Mouse (Mus musculus) E14TG2a.4 (cell line): ENCODE data around the gene Mrpl2.

Experiments used
- H3K27me3 ChIP-seq: 2 replicates; pipeline ENCODE4 v1.6.1; 2014; ENCODE audit warnings: low read length, control low read depth; ENCODE audit not compliant: insufficient read depth
- H3K36me3 ChIP-seq: 2 replicates; pipeline ENCODE4 v1.6.1; 2014; ENCODE audit warnings: low read length, control low read depth; ENCODE audit not compliant: insufficient read depth
- H3K4me1 ChIP-seq: replicated peaks from 2 replicates; pipeline ENCODE4 v1.6.1; 2014; ENCODE audit warnings: low read depth, low read length, control low read depth
- H3K4me3 ChIP-seq: replicated peaks from 2 replicates; pipeline ENCODE4 v1.5.1; 2014; ENCODE audit warnings: mild to moderate bottlenecking, low read length
- H3K9me3 ChIP-seq: 2 replicates; pipeline ENCODE4 v1.6.1; 2014; ENCODE audit warnings: low read length, control low read depth
- CTCF ChIP-seq: conservative IDR thresholded peaks from 2 replicates; pipeline ENCODE4 v1.5.1; 2014; ENCODE audit warnings: low read length
- NANOG ChIP-seq: IDR thresholded peaks from 2 replicates; pipeline ENCODE4 v1.6.1; 2014; ENCODE audit warnings: borderline replicate concordance, low read length, mixed read lengths
- POU5F1 ChIP-seq: IDR thresholded peaks from 2 replicates; pipeline ENCODE4 v1.6.1; 2014; ENCODE audit warnings: low read length, borderline replicate concordance

The Mrpl2 gene

DNA sequence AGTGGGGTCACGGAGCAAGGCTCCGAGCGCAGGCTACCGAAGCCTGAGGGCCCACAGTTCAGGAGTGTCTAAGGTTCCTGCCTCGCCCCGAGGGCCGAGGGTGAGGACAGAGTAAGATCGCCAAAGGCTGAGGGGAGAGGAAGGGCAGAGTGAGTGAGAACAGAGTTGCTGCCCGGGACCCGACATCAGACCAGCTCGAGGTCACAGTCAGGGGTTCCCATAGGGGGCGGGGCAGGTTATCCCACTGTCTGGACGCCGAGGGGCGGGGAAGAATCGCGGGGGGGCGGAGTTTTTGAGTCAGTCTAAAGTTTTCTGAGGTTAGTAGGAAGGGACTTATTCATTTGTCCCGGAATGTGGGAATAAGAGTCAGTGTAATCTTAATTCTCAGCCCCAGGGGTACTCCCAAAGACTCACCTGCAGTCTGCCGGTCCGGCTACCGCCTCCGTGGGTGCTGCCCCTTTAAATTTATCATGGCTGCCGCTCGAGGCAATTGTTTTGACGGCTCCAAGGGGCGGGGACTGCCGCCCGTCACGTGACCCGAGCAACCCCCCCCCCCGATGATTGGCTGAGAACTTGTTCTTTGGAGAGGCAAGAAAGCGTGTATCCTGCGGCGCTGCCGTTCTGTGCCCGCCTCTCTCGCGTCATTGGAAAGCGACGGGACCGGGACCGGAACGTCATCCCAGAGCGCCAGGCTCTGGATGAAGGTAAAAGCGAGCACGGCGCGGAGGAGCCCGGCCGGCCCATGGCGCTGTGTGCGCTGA is at the start of gene Mrpl2, which contains the start of gene Klc4:
Mrpl2 (plus strand) TSS at position 669 of the 761 bp plus-strand sequence.
Klc4 (minus strand) TSS at position 462 of the 761 bp plus-strand sequence.
- peak within 1 kb of the TSS; percentile 98 for H3K4me3 ChIP-seq
- H3K27me3 ChIP-seq: no peaks in the 10 kb centered on the region
- H3K9me3 ChIP-seq: no peaks in the 10 kb centered on the region
- TF ChIP-seq CTCF (no peak), NANOG (no peak), POU5F1 (no peak)
- H3K36me3 ChIP-seq: peaks cover 37% of the 10 kb centered on the region
- H3K4me1 ChIP-seq: peaks cover 58% of the 10 kb centered on the region

DNA sequence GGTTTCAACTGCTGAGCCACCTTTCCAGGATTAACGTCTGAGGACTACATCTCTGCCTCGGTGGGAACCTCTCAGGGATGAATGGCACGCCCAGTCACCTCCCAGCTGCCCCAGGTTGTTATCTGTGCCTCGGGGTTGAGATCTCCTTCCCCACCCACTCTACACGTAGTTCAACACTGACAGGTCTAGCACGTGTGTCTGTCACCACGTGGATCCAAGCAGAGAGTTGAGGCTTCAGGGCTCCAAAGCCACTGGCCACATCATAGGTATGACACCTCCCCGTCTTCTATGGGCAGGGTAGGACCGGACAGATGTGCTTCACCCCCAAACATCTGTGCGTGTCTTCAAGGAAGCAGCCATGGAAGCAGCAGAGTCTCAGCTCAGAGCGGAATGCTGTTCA is 48.1 kb upstream of the Mrpl2 start:
- no peak for TF ChIP-seq CTCF
- no peak for TF ChIP-seq NANOG
- TF ChIP-seq POU5F1: no peak
- peaks cover 4% of the 10 kb centered on the region for H3K36me3 ChIP-seq

DNA sequence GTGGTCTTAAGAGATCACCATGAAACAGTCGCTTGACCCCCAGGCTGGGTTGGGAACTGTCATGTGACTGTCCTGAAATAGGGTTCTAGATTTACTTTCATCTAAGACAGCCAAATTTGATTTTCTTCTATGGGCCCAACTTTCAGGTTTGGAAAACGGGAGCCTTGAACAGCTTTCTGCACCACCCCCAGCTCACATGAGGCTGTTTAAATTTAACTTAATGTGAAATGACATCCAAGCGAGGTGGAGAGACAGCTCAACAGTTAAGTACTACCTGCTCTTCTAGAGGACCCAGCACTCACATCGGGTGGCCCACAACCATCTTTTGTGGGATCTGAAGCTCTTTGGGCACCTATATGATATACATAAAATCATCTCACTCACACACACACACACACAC is 47.1 kb upstream of the Mrpl2 start:
- peaks cover 4% of the 10 kb centered on the region for H3K36me3 ChIP-seq
- no peak for TF ChIP-seq POU5F1
- TF ChIP-seq NANOG: no peak
- no peak for TF ChIP-seq CTCF
- no peaks in the 10 kb centered on the region for H3K27me3 ChIP-seq

More for the DNA sequence above, 48.1 kb upstream of the Mrpl2 start:
- Histone ChIP-seq H3K9me3 (no peaks in the 10 kb centered on the region), H3K27me3 (no peaks in the 10 kb centered on the region), H3K4me1 (peaks cover 78% of the 10 kb centered on the region), H3K4me3 (no peak overlapping the region)

DNA sequence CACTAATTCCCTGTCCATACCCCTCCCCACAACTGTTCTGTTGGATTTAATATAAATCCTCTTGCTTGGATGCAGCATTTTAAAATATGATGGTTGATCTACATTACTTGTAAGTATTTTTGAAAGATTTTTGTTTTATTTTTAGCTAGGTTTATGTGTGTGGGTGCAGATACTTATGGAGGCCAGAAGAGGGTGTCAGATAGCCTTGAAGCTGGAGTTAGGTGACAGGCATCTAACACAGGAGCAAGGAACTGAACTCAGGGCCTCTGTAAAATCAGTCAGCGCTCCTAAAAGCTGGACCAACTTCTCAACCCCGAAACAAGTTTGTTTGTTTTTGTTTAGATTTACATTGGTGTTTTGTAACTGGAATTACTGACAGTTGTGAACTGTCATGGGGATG is 45.5 kb upstream of the Mrpl2 start:
- H3K4me3 ChIP-seq: no peak overlapping the region
- TF ChIP-seq CTCF (peak; percentile 43), NANOG (no peak)
- H3K4me1 ChIP-seq: peaks cover 69% of the 10 kb centered on the region
- H3K9me3 ChIP-seq: no peaks in the 10 kb centered on the region
- H3K27me3 ChIP-seq: no peaks in the 10 kb centered on the region
- H3K36me3 ChIP-seq: peaks cover 4% of the 10 kb centered on the region

More for the DNA sequence above, 47.1 kb upstream of the Mrpl2 start:
- H3K9me3 ChIP-seq: no peaks in the 10 kb centered on the region
- H3K4me3 ChIP-seq: no peak overlapping the region
- peaks cover 72% of the 10 kb centered on the region for H3K4me1 ChIP-seq

DNA sequence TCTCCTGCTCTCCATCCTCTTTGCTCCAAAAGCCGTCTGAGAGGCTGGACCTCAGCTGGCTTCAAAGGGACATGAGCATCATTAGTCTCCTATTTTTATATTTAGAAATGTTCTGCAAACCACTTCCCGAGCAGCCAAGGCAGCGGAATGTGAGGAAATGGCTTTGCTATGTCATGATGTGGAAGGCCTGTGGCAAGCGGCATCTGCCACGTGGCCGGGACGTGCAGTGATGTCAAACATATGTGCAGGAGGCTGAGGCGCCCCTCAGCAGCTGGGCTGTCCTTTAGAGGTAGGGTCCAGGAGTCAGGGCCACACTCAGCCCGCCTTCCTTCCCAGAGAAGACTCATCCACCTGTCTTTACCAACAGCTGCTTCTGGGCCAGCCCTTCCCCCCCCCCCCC is 43.8 kb upstream of the Mrpl2 start:
- Histone ChIP-seq H3K9me3 (no peaks in the 10 kb centered on the region), H3K4me3 (peak overlapping the region; percentile 13; the same call in 1 of the 2 replicates), H3K4me1 (peaks cover 71% of the 10 kb centered on the region), H3K27me3 (no peaks in the 10 kb centered on the region), H3K36me3 (peaks cover 4% of the 10 kb centered on the region)
- TF ChIP-seq NANOG: no peak
- TF ChIP-seq POU5F1: no peak
- TF ChIP-seq CTCF: no peak

DNA sequence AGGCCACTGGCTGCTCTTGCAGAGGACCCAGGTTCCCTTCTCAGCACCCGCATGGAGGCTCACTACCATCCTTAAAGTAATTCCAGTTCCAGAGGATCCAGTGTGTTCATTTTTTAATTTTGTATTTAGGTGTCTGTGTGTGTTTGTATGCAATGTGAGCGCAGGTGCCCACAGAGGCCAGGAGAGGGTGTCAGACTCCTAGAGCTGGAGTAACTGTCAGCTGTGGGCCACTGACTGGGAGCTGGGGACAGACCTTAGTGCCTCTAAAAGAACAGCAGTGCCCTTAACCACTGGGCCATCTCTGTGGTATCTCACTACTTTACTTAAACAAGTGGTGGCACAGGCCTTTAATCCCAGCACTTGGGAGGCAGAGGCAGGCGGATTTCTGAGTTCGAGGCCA is 42.8 kb upstream of the Mrpl2 start:
- TF ChIP-seq POU5F1: no peak
- TF ChIP-seq NANOG: no peak
- TF ChIP-seq CTCF: no peak
- H3K4me3 ChIP-seq: no peak overlapping the region

DNA sequence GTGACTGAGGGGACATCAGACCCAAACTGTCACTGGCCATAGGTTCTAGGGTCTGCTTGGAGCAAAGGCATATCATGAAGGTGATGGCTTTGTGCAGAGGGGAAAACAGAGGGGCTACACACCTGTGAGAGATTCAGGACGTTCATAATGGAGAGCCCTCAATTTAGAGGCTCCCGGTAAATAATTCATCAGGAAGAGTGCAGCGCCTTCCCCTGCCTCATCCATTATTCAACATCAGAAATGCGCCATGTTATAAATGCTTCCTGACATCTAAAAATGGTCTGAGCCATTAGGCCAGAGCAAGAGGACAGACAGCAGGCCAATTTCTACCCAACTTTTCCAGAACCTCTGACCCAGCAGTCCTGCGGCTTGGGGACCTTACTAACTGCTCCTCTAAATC is 40.9 kb upstream of the Mrpl2 start:
- no peak overlapping the region for H3K4me3 ChIP-seq
- TF ChIP-seq POU5F1 (no peak), NANOG (no peak), CTCF (no peak)
- H3K9me3 ChIP-seq: no peaks in the 10 kb centered on the region
- H3K4me1 ChIP-seq: peaks cover 75% of the 10 kb centered on the region
- H3K36me3 ChIP-seq: no peaks in the 10 kb centered on the region
- no peaks in the 10 kb centered on the region for H3K27me3 ChIP-seq

More for the DNA sequence above, 42.8 kb upstream of the Mrpl2 start:
- Histone ChIP-seq H3K27me3 (no peaks in the 10 kb centered on the region), H3K36me3 (no peaks in the 10 kb centered on the region; the same call in 1 of the 2 replicates), H3K4me1 (peaks cover 71% of the 10 kb centered on the region), H3K9me3 (no peaks in the 10 kb centered on the region)

DNA sequence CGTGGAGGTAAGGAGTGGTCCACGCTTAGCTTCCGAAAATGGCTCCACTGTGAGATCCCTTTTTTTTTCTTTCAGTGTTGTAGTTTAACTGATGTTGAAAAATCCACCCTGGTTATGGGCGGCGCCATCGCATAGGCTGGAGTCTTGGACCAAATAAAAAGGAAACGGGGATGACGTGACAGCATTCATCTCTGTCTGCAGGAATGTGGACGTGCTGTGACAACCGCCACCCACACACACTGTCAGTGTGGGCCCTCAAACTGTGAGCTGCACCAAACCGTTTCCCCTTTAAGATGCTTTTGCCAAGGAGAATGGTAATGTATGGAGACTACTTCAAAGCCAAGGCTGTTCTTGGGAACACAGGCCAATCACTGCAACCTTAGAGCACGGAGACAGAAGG is 40.0 kb upstream of the Mrpl2 start:
- H3K4me1 ChIP-seq: peaks cover 79% of the 10 kb centered on the region
- TF ChIP-seq CTCF (no peak), POU5F1 (no peak), NANOG (no peak)
- H3K9me3 ChIP-seq: no peaks in the 10 kb centered on the region
- no peak overlapping the region for H3K4me3 ChIP-seq
- H3K27me3 ChIP-seq: no peaks in the 10 kb centered on the region
- no peaks in the 10 kb centered on the region for H3K36me3 ChIP-seq
